Mouse (Mus musculus) induced T-regulatory cell, adult 2 months (primary cell): ENCODE measurements around the gene Chd4.

ENCODE experiments used
- DNase-seq: peaks from one replicate; pipeline ENCODE4 v3.0.0-alpha.2; 2012; ENCODE audit warnings: low read depth

Gene Chd4

DNA sequence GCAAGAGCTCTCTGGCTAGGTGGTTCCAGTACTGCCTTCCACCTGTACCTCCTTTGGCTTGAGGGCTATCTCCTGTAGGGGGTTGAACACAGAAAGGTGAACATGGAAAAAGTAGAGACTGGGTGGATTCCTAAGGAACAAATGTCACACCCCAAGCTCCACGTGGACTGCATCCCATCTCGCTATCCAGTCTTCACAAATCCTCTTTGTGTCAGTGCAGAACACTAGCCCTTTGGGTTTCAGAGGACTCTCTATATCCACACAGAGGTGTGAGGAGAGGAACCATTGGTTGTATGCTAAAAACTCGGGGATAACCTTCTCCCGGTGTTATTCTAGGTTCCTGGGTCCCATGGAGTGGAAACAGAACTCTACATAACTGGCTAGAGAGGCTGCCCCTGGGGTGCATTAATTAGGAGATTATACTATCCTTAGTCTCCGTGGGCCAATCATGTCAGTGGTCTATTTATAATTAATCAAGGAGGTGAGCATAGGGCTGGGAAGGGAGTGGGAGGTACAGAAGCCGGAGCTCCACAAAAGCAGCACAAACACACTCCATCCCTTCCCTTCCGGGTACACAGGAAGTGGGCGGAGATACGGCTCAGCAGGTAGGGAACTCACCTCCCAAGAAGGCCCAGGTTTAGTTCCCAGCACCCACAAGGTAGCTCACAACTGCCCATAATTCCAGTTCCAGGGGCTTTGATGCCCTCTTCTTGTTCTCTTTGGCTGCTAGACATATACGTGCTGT lies 5.3 kb upstream of the Chd4 start:
- DNase-seq: no peak

DNA sequence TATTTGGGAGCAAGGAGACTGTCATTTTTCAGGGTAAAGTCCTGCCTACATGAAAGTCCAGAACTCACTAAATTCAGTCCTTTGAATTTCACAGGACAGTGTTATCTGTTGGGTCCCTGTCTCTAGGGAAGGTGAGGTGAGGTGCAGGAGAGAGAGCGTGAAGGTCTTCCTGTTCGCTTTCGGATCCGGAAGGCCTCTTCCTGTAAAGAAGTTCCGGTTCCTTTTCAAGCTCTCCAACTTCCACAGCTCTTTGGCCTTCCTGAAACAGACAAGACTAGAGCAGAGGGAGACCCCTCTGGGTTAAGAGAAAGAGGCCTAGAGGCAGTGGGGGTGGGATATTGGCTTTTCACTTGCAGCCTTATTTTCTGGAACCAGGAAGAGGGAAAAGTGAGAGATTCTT lies 3.4 kb upstream of the Chd4 start:
- peak; percentile 53 for DNase-seq

DNA sequence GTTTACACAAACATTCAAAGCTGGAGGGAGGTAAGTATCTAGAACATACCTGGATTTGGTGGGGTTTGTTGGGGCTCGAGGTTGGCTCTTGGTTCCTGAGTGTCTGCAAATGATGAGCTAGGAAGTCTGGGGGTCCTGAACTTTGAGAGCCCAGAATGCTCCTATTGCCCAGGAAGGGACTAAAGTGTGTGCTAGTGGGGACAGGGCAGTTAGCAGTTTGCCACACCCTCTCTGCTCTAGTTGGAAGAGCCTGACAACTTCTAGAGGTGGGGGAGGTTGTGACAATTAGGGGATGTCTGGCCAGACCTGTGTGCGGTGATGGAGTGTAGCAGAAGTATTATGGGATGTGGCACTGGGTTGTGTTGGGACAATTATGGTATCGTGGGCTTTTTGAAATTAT lies 938 bp upstream of the Chd4 start:
- DNase-seq: peak; percentile 59

DNA sequence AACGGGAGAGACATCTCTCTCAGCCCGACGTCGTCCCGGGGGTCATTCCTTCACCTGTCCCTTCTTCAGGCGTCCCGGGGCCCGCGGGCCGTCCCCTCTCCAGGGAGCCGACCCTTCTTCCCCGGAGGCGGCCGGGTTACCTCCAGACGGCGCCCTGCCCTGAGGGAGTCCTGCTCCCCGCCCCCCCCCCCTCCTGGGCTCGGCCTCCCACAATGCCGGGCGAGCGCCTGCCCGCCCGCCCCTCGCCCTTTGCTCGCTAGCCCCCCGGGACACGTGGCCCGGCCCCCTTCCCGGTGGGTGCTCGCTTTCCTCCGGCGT lies 457 bp downstream of the Chd4 start:
- no peak for DNase-seq

DNA sequence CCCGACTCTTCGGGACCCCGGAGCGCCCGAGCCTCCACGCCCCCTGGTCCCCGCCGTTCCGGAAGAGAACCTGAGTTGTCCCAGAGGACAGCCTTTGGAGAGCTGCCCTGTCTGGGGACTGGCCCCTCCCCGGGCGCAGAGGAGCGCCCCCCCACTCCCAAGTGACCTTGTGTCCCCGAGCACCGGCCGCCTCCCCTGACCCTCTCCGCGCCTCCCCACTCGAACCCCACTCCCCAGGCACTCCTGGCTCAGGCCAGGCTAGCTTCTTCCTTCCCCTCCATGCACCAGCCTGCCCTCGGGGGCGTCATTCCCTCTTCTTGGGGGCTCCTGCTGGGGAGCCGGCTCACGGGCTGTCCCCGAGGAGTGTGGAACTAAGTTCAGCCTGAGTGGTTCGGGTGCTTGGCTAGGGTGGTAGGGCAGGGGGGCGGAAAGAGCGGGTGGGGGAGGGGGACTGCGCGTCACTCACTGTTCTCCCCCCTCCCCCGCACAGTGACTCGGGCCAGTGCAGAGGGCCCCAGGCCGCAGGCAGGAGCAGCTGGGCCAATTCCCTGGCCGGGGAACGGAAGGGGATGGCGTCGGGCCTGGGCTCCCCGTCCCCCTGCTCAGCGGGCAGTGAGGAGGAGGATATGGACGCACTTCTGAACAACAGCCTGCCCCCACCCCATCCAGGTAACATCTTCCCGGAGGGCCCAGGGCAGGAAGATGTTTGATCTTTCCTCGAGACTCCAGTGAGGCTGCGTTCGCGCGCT lies 990 bp downstream of the Chd4 start:
- DNase-seq: peak; percentile 78

DNA sequence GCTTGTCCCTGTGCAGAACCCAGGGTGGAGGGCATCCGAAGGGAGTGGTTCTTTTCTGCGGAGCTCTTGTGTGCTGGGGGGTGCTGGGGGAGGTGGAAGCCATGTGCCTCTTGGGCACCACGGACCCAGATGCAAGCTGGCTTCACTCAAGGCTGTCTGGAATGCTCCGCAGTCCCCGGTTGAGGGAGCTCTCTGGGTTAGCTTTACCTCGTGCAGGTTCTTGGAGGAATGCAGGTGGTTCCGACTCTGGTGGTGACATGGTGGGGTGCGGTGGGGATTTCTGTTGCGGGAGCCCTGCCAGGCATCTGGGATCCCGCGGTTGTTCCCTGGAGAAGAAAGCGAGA lies 1.5 kb downstream of the Chd4 start:
- DNase-seq: no peak

DNA sequence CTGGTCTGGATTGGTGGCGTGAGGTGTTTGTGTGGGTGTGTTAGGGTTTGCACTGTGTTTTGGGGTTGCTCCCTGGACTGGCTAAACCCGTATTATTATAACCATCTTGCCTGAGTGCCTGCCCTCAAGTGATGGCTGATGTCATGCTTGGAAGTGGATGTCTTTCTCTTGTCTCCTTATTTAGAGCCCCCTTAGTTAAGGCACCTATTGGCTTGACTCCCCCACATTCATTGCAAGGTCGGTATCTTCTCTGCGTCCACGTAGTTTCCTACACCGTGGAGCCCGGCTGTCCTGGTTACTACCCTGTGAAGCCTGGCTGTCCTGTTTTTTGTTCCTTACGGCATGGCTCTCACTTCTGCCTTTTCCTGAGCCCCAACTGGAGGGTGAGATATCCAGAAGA lies 2.2 kb downstream of the Chd4 start:
- DNase-seq: peak; percentile 28

DNA sequence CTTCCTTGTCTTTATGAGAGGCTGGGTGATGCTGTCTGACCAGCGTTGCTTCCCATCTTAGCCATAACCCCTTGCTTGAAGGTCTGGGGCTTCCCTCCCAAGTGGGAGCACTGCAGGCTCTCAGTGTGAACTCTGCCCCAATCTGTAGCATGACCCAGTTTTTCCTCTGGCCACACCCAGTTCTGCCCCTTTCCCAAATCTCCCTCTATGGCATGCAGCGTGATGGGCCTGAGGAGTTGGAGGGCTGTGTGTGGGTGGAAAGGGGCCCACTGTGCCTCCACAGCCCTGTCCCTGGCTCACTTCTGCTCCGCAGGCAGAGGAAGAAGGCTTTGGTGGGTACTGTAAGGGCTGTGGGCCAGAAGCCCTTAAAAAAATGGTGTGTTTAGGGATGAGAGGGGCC lies 2.7 kb downstream of the Chd4 start:
- peak; percentile 43 for DNase-seq

DNA sequence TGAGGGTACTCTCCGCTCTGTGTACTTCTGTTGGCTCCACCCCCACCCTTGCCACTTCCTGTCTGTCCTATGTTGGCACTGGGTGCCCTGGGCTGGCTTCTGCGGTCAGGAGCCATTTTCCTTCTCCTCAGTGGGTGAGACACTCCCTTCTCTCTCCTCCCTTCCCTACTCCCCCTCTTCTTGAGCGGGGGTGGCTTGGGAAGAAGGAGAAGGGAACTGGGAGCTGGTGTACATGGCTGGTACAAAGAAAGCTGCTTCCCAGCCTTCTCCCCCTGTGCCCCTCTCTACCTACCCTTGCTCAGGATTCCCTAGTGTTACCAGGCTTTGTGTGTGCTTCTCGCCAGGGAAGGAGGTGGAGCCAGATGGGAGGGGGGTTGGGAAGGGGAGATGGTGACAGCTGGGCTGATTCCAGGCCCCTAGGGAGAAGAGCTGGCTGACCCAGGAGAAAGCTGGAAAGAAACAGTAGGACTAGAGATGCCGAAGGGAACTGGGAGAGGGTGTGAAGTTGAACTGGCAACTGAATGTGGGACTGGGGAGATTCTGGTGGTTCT lies 3.7 kb downstream of the Chd4 start:
- peak; percentile 85 for DNase-seq

DNA sequence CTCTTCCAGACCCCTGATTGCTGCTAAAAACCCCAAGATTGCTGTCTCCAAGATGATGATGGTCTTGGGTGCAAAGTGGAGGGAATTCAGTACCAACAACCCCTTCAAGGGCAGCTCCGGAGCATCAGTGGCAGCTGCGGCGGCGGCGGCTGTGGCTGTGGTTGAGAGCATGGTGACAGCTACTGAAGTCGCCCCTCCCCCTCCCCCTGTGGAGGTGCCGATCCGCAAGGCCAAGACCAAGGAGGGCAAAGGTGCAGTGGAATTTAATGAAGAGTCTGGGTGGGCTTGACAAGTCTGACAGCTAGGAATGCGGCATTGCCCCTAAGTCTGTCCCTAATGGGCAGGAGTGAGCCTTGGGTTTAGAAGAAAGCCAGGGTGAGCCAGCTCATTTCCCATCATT lies 5.7 kb downstream of the Chd4 start:
- DNase-seq: no peak

DNA sequence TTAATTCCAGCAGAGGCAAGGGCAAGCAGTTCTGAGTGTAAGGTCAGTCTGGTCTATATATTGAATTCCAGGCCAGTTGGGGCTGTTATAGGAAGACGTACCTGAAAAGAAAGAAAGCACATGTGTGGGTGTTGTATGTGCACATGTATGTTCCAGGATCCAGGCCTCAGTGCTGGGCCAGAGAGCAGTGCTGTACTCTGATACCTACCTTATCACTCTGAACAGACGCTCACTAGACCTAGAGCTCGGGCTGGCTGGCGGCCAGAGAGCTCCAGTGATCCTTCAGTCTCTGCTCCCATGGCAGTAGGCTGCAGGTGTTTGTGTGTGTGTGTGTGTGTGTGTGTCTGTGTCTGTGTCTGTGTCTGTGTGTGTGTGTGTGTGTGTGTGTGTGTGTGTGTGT lies 8.4 kb downstream of the Chd4 start:
- no peak for DNase-seq

DNA sequence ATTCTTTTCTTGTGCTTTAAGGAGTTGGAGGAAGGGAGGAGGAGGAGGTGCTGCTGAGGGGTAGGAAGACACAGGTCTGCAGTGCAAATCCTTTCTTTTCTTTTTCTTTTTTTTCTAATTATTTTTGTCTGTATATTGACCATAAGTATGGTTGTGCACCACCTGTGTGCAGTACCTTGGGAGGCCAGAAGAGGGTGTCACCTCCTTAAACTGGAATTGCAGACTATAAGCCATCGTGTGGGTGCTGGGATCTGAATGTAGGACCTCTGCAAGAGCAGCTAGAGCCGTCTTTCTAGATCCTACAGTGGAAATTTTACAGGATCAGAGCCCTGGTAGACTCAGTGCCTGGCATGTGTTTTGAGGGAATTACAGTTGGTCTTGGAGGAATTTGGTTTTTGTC lies 11.9 kb downstream of the Chd4 start:
- peak; percentile 48 for DNase-seq

DNA sequence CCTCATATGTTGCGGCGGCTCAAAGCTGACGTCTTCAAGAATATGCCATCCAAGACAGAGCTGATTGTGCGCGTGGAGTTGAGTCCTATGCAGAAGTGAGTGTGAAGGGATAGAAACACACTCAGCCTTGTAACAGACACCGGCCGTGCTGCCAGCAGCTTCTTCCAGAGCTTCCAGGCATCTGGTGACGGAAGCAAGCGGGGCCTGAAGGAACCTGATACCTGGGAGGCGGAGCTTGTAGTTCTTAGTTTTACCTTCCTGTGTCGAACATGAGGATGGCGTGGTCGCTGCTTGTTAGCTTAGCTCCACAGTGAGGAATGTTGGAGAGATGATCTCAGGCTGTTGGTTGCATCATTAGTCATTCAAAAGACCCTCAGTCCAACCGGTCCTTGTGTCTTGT lies 13.6 kb downstream of the Chd4 start:
- no peak for DNase-seq

DNA sequence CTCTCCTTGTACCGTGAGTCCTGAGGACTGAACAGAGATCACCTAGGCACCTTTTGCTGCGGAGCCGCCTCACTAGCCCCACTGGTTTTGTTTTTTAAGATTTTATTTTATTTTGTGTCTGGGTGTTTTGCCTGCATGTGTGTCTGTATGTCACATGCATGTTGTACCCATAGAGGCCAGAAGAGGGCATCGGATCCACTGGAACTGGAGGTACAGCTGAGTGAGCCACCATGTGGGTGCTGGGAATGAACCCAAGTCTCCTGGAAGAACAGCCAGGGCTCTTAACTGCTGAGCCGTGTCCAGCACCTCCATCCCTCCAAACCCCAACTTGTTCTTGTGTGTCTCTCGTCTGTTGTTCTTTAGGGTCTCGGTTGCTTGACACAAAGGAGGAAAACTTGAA lies 15.1 kb downstream of the Chd4 start:
- peak; percentile 59 for DNase-seq

DNA sequence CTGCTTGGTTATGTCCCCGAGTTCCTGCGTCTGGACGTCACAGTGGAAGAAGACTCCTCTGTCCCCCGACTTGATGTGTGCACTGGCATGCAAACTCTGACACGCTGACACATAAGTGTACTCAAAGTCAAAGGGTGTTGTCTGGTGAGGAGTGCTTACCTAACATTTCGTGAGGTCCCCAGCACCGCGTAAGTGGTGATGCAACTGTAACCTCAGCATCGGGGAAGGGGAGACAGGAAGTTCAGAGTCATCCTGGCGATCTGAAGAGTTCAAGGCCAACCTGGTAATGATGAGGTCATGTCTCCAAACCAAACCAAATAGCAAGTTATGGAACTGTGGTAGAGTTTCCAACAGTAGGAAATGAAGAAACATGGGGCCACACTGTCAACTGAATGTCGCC lies 16.8 kb downstream of the Chd4 start:
- no peak for DNase-seq

DNA sequence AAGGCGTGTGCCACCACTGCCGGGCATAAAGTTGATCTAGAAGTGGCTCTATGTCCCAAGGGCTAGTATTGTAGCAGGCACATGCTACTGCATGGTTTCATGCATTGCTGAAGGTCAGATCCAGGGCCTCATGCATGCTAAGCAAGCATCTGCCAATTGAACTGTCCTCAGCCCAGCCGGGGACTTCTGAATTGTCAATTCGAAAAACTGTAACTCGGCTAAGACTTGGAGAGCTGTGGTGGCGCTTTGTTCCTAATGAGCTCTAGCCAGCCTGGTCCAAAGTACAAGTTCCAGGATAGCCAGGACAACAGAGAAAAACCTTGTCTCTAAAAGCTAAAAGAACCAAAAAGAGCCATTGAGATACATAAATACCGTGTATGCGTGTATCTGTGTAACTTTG lies 23.6 kb downstream of the Chd4 start:
- no peak for DNase-seq

DNA sequence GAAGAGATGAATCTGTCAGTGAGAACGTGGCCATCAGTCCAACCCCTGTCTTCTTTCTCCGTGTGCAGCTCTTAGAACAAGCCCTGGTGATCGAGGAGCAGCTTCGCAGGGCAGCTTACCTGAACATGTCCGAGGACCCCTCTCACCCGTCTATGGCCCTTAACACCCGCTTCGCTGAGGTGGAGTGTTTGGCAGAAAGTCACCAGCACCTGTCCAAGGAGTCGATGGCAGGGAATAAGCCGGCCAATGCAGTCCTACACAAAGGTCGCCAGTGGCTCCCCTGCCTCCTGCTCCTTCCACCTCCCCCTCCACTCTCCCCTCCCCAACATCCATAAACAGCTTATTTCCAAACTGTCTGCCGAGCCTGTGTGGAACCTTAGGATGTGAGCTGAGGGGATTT lies 32.9 kb downstream of the Chd4 start:
- DNase-seq: no peak

DNA sequence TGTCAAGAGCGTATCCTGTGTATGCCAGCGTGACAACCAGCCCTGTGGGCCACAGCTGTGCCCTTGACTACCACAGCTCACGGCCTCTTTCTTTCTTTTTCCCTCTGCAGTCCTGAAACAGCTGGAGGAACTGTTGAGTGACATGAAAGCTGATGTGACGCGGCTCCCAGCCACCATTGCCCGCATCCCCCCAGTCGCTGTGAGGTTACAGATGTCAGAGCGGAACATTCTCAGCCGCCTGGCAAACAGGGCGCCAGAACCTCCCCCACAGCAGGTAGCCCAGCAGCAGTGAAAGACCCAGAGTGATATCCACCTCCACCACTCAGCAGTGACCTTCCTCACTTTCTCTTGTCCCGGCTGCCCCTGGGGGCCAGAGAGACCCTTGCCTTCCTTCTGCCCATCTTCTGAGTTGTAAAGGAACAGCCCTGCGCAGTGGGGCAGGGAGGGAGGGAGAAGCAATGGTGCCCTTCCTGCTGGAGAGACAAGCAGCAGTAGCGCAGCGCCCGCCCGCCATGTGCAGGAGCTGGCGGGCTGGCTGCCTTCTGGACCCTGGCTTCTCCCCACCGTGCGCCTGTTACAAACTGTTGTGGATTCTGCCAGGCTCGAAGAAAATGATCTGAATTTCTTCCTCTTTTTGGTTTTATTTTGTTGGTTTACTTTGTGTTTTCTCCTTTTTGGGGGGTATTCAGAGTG lies 34.1 kb downstream of the Chd4 start:
- DNase-seq: no peak

DNA sequence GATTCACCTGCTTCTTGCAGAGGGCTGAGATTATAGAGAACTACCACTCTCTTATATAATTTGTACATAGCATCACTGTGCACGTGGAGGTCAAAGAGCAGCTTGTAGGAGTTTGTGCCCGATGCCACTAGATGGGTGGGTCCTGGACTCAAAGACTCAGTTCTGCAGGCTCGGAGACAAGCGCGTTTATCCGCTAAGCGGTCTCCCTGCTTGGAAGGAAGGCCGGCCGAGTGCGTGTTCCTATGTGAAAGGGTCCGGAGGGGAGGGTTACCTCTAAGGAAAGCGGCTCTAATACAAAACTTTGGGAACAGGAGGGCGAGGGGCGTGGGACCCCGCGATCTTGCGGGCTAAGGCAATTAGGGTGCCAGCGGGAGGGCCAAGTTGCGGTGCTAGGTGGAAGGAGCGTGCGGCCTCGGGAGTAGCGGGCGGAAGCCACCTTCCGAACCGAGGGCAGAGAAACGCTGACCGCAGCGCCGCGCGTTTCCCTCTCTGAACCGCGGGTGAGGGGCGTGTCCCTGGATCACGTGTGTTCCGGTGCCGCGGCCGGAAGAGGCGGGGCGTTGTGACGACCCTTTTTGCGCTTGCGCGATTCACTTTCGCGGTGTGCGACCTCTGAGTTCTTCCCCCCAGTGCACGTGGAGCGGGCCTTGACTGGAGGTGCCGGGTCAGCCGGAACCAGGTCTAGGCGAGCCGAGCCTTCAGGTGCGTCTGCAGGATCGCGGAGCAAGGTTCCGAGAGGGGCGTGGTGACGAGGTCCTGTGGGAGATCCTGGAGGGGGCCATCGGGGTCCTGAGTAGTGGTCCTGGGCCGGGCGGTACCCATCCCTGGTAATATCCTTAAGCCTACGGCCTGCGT lies 35.7 kb downstream of the Chd4 start, which contains the start of gene Nop2:
Gene Nop2 (plus strand): TSS at position 608 of the 855 bp plus-strand sequence.
- DNase-seq: peak; percentile 98

DNA sequence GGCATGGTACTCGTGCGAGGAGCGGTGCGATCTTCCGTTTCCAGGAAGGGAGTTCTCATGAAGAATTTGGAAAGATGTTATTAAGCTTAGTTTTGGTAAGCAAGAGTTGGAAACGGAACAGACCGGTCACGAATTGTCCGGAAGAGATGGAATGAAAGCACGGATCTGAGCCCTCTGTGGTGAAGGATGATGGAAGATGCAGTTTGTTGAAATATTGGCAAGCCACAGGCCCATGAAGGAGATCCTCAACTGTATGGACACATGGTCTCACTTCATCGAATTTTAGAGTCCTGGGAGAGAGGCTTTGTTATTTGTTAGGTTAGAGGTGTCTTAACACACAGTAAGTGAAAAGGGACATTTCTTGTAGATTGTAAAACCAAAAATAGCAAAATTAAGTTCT lies 36.7 kb downstream of the Chd4 start:
- DNase-seq: peak; percentile 37

DNA sequence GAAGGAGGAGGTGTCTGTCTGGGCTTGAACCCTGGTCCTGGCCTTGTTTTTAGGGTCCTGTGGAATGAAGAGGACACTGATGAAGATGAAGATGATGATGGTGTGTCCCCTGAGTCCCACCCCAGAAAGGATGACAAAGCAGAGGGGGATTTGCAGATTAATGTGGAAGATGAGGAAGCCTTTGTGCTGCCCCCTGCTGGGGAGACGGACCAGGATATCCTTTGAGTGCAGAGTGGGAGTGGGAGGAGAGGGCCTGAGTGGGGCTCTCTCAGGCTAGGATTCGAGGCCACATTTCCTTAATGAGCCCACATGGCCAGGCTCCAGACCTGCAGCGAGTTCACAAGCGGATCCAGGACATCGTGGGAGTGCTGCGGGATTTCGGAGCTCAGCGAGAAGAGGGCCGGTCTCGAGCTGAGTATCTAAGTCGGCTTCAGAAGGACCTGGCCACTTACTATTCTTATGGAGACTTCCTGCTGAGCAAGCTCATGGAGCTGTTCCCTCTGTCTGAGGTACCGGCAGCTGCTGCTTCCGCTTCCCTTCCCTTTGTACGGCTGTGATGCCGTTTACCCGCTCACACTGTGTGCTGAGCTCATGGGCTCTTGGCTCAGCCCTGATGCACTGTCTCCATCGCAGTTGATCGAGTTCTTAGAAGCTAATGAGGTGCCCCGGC lies 41.4 kb downstream of the Chd4 start:
- peak; percentile 77 for DNase-seq

DNA sequence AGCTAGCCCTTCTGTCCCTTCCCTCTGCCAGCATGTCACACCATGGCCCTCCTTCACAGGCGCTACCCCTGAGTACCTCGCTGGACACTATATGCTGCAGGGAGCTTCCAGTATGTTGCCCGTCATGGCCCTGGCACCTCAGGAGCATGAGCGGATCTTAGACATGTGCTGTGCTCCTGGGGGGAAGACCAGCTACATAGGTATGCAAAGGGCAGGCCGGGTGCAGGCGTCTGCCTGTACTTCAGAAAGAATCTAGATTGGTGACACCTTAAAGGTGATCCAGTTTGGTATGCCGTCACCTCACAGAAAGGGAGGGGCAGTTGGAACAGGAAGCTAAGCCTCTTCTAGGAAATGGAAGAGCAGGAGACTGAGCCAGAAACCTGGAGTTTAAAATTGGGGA lies 44.0 kb downstream of the Chd4 start:
- DNase-seq: no peak
